Mouse (Mus musculus) erythroblast, adult 5-6 weeks (primary cell): ENCODE measurements around the gene Nudt16l1. TPM values are rescaled to one million over a fixed set of nuclear protein-coding genes. Genes with fewer than 3 reads are reported as not detected.

Experiments
- ATAC-seq: replicated peaks from 2 replicates; pipeline ENCODE4 v1.8.0; 2016; ENCODE audit warnings: moderate number of reproducible peaks, mild to moderate bottlenecking, moderate TSS enrichment, inconsistent platforms; ENCODE audit not compliant: poor library complexity, low FRiP score, severe bottlenecking
- total RNA-seq, 2 experiments: library from RNA; stranded (forward) in 1 of 2; stranded (reverse) in 1 of 2; fragments of 150-400 nt in 1 of 2; fragments of 200-764, 138-1000 nt in 1 of 2; gene quantifications; 2 replicates each; pipeline versions ENCODE4 v1.2.3 to v1.2.4; 2015 to 2017; ENCODE audit warnings: low replicate concordance in 2 of 2

Gene Nudt16l1
- total RNA-seq, 2 experiments from 2014 or later = 0.51 to 6.9 TPM

- ATAC-seq = peak; percentile 30; the same call in 1 of the 2 replicates
Observed at GRCm38 (mm10) chr16:4912907-4913782, 25.4 kb upstream of the Nudt16l1 start.

- peak; percentile 64 for ATAC-seq
Observed at GRCm38 (mm10) chr16:4913783-4914735, 24.5 kb upstream of the Nudt16l1 start.

- no peak for ATAC-seq
Observed at GRCm38 (mm10) chr16:4915931-4916330, 22.6 kb upstream of the Nudt16l1 start.

GRCm38 (mm10) chr16:4916608-4917007, 22.0 kb upstream of the Nudt16l1 start:
- ATAC-seq = no peak

DNA sequence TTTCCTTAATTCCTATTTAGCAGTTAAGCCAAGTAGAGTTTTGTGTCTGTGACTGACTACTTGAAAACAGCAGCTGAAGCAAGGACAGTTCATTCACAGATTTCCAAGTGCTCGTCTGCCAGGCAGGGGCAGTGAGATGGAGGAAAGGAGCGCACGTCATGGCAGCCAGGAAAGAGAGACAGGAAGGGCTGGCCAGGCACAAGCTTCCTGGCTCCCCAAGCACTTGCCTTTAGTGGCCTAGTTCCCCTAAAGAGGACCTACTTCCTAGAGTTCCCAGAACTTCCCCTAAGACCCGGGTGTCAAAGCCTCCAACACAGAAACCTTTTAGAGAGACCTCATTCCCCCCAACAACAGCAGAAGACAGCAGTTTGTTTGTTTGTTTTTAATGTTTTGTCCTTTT, 18.0 kb upstream of the Nudt16l1 start:
- ATAC-seq = no peak

GRCm38 (mm10) chr16:4922481-4922880, 16.1 kb upstream of the Nudt16l1 start:
- no peak for ATAC-seq

- ATAC-seq = no peak
Observed at GRCm38 (mm10) chr16:4923996-4924395, 14.6 kb upstream of the Nudt16l1 start.

DNA sequence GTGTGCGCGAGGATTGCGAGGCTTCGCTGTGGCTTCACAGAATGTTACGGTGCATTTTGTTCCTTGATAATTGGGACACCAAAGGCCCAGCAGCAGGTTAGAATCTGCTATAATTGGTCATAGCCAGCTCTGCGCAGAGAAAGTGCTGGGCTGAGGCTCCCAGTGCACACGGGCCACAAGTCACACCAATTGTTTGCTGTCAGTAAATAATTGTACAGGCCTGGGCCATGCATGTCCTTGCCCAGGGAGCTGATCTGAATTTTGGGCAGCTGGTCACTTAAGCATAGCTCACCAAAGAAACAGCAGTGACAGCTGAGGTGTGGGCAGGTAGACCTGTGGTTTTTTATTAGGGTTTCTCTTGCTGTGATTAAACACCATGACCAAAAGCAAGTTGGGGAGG, 10.6 kb upstream of the Nudt16l1 start:
- ATAC-seq = no peak

DNA sequence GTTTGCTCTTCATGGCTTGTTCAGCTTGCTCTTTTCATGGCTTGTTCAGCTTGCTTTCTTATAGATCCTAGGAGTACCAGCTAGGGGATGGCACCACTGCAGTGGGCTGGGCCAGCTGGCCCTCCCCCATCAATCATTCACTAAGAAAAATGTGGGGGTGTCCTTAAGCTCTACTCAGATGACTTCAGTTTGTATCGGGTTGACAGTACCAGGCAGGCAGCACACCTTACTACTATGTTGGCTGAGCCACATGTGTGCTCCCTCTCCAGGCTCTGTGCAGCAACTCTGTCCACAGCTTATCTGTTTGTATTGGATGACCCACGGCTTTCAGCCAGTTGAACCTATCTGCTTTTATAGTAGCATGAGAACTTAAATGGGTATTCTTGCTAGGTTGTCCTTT, 10.1 kb upstream of the Nudt16l1 start:
- ATAC-seq = no peak

- no peak for ATAC-seq
Observed at GRCm38 (mm10) chr16:4932429-4932828, 6.1 kb upstream of the Nudt16l1 start.

DNA sequence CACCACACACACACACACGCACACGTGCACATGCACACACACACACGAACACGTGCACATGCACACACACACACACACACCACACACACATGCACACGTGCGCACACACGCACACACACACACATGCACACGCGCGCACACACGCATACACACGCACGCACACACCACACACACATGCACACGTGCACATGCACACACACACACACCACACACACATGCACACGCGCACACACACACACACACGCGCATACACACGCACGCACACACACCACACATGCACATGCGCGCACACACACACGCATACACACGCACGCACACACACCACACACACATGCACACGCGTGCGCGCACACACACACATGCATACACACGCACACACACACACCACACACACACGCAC, 3.1 kb upstream of the Nudt16l1 start:
- no peak for ATAC-seq

DNA sequence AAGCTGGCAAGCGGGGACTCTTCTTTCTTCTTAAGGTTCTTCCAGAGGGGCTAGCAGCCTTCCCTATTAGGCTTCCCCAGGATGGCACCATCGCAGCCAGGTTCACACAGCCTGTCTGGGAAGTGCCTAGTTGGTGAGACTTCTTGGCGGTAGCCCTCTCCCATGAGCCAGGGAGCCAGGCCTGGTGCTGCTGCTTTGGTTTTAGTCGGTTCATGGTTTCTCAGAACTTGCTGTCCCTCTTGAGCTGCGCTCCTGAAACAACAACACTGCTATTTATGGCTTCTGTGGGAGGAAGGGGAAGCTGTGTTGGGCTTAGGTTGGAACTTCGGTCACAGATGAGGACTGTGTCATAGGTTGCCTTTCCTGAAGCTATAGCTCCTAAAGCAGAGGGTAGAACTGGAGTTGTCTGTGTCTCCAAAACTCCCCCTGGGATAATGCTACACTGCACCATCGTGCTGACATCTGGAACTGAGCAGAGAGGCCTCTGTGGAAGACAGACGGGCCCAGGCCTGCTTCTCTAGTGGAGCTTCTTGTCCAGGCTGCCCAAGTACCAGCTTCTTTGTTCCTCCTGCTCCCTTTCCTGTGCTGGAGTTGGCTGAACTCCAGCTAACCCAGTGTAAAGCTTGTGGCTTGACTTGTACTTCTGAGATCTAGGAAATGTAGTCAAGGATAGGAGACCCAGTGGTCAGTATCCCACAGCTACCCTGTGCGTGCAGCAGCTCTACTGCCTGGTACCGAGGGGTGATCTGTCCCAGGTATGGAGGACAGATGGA, 2.4 kb upstream of the Nudt16l1 start:
- ATAC-seq = no peak

GRCm38 (mm10) chr16:4937351-4938190, 990 bp upstream of the Nudt16l1 start:
- ATAC-seq = no peak

DNA sequence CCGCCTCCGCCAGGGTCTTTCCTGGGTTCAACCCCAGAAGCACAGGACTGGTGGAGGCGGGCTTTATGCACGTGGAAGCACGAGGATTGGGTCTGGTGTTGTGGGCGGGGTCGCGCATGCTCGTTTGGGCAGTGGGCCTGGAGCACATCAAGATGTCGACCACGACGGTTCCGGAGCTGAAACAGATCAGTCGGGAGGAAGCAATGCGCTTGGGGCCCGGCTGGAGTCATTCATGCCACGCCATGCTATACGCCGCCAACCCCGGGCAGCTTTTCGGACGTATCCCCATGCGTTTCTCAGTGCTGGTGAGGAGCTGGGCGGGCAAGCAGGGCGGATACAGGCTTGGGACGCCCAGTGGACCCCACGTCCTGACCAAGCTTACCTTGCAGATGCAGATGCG, 428 bp downstream of the Nudt16l1 start:
- peak; percentile 90 for ATAC-seq

DNA sequence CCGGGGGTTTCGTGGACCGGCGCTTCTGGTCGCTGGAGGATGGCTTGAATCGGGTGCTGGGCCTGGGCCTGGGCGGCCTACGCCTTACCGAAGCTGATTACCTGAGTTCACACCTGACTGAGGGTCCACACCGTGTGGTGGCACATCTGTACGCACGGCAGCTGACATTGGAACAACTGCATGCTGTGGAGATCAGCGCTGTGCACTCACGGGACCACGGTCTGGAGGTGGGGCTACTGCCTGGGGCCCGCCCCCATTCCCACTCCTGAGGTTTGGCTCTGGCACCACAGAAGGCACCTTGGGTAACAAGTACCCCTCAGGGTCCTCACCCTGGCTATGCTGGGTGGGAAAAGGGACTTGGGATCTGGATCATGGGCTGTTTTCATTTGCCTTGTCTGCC, 851 bp downstream of the Nudt16l1 start:
- peak; percentile 18; the same call in 1 of the 2 replicates for ATAC-seq

DNA sequence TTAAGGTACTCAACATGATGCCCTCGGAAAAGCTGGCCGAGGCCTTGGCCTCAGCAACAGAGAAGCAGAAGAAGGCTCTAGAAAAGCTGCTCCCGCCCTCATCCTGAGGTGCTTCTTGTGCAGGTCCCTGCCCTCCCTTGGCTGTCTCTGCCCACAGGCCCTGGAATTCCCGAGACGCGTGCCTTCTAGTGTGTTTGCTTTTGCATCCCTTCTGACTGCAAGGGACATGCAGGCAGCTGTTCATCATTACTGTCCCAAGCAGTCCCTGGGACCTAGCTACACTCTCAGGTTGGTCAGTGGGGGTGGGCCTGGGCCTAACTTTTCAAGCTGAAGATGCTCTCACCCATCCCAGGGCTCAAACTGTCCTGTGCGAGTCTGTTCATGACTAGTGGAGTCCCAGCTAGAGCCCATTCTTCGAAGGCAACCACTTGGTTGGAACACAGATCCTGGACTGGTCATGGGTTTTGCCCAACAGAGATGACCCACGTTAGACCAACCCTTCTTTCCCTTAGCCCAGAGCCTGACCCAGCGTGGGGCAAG, 1.8 kb downstream of the Nudt16l1 start:
- ATAC-seq = no peak

- no peak for ATAC-seq
Observed at GRCm38 (mm10) chr16:4941016-4941415, 2.5 kb downstream of the Nudt16l1 start.

GRCm38 (mm10) chr16:4942868-4943267, 4.3 kb downstream of the Nudt16l1 start:
- ATAC-seq = no peak

DNA sequence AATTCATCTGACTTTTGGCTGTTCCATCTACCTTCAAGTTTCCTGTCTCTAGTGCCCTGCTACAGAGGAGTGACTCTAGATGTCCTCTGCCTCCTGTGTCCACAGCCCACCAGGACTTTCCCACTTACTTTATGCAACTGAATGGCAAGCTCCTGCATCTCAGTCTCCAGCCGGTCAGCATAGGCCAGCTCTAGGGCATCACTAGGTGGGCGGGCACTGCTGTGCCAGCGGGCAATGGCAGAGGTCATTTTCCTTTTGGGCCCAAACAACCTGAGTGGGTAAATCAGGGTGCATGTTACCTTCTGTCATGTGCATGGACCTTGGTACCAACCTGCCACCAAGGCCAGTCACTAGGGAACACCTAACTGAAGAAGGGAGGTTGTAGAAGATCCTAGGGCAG, 4.9 kb downstream of the Nudt16l1 start:
- ATAC-seq = no peak
